Mouse (Mus musculus) thymus, adult 2 months (tissue): ENCODE data around the gene Ccdc117.

ENCODE experiments used
- CTCF ChIP-seq: fragments of 200-500 bp; IDR thresholded peaks from 2 replicates; pipeline ENCODE4 v1.5.1; 2012; ENCODE audit warnings: mild to moderate bottlenecking, control low read depth, low read length, moderate library complexity, borderline replicate concordance; ENCODE audit not compliant: control insufficient read depth, poor library complexity, insufficient read depth; ENCODE audit errors: extremely low read depth
- POLR2A ChIP-seq: fragments of 200-500 bp; IDR thresholded peaks from 2 replicates; pipeline ENCODE4 v1.6.1; 2012; ENCODE audit warnings: mild to moderate bottlenecking, low read length, control low read depth, moderate library complexity; ENCODE audit not compliant: control insufficient read depth, poor library complexity, insufficient read depth; ENCODE audit errors: extremely low read depth

- no peak for TF ChIP-seq POLR2A
- TF ChIP-seq CTCF: no peak
These were observed 24.5 kb upstream of the Ccdc117 start for GRCm38 (mm10) chr11:5566506-5566905.
